Comparison of ENCODE assay signal across 29 mouse cellular contexts in the genomic region with DNA sequence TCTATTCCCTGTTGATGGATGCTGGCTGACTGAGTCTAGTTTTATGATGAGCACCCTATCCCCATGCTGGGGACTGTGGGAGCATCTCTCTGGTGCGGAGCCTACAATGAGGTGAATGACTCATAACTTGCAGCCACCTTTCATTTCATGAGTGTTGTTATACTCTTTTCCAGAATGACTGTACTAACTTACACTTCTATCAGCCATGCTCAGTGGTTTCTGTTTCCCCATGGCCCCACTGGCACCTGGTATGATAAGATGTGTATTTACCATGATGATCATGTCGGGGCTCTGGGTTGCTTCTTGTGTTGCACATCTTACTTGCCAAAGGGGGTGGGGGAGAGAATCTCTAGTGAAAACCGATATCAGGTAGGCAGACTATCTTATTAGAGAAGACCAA.
DNase-seq lines count a peak whose midpoint lies in the region; ATAC-seq and TF ChIP-seq lines count a peak whose summit lies in the region.
"Had no signal": no experiment of that assay in that cellular context is flagged by ENCODE, and none has a peak within 500 bp of the region (broad histone marks: within the 10 kb centered on the region; RNA-seq: fewer than 3 reads in every experiment).

No protein-coding gene starts in this region.

- H3K9me3 ChIP-seq in liver, embryonic 13.5 days (replicated peaks) = no peaks in the 10 kb centered on the region
- H3K9me3 ChIP-seq in lung, postnatal 0 days (ENCODE audit: low read length) = no peaks in the 10 kb centered on the region
- H3K9me3 ChIP-seq: embryonic facial prominence, embryonic 12.5 days; forebrain, embryonic 15.5 days; G1E; heart, embryonic 13.5 days; megakaryocyte, embryonic 14.5 days; midbrain, embryonic 13.5 days; neural tube, embryonic 13.5 days had no signal

- no peak for TF ChIP-seq EP300 in lung, postnatal 0 days (IDR thresholded peaks at IDR 0.05)

- H3K4me2 ChIP-seq in liver, embryonic 13.5 days = peak overlapping the region; percentile 13; the same call in 1 of the 2 replicates
- no peak overlapping the region for H3K4me2 ChIP-seq in lung, postnatal 0 days (replicated peaks; ENCODE audit: low read depth, low read length)
- H3K4me2 ChIP-seq: embryonic facial prominence, embryonic 12.5 days; forebrain, embryonic 15.5 days; heart, embryonic 13.5 days; hindbrain, embryonic 14.5 days; lung, embryonic 14.5 days; midbrain, embryonic 13.5 days; neural tube, embryonic 13.5 days had no signal

- H3K4me3 ChIP-seq in liver, embryonic 13.5 days (replicated peaks) = no peak overlapping the region
- no peak overlapping the region for H3K4me3 ChIP-seq in lung, postnatal 0 days (ENCODE audit: low read depth, low read length)
- H3K4me3 ChIP-seq: embryonic facial prominence, embryonic 12.5 days; forebrain, embryonic 15.5 days; heart, adult 2 months; heart, embryonic 13.5 days; megakaryocyte, embryonic 14.5 days; midbrain, embryonic 13.5 days; neural tube, embryonic 13.5 days had no signal

- H3K4me1 ChIP-seq in liver, embryonic 13.5 days (replicated peaks) = peaks cover 30% of the 10 kb centered on the region
- no peaks in the 10 kb centered on the region for H3K4me1 ChIP-seq in lung, postnatal 0 days (ENCODE audit: insufficient read depth, low read depth, low read length)
- H3K4me1 ChIP-seq: embryonic facial prominence, embryonic 12.5 days; forebrain, embryonic 15.5 days; midbrain, embryonic 13.5 days; neural tube, embryonic 13.5 days had no signal

- H3K9ac ChIP-seq in liver, embryonic 13.5 days = no peak overlapping the region
- no peak overlapping the region for H3K9ac ChIP-seq in lung, postnatal 0 days (replicated peaks; ENCODE audit: low read depth)
- H3K9ac ChIP-seq: embryonic facial prominence, embryonic 12.5 days; forebrain, embryonic 15.5 days; heart, embryonic 13.5 days; hindbrain, embryonic 14.5 days; lung, embryonic 14.5 days; midbrain, embryonic 13.5 days; neural tube, embryonic 13.5 days had no signal

- peak overlapping the region; percentile 47 for H3K27ac ChIP-seq in liver, embryonic 13.5 days
- H3K27ac ChIP-seq in lung, postnatal 0 days (ENCODE audit: low read length) = no peak overlapping the region
- H3K27ac ChIP-seq: embryonic facial prominence, embryonic 12.5 days; forebrain, embryonic 15.5 days; heart, adult 2 months; heart, embryonic 13.5 days; hindbrain, embryonic 14.5 days; midbrain, embryonic 13.5 days; neural tube, embryonic 13.5 days had no signal

- peak; percentile 83 for ATAC-seq in CD4-positive, CD25-positive, alpha-beta regulatory T cell, adult 4 months
- ATAC-seq in liver, embryonic 13.5 days (ENCODE audit: low read depth) = peak; percentile 89
- peak; percentile 23; the same call in 1 of the 2 replicates for ATAC-seq in megakaryocyte progenitor cell, adult 5-6 weeks (replicated peaks; ENCODE audit: poor library complexity)
- no peak for ATAC-seq in lung, postnatal 0 days
- ATAC-seq: forebrain, embryonic 15.5 days; midbrain, embryonic 13.5 days; Patski had no signal

- peaks cover 14% of the 10 kb centered on the region; the same call in 1 of the 2 replicates for H3K36me3 ChIP-seq in liver, embryonic 13.5 days
- no peaks in the 10 kb centered on the region for H3K36me3 ChIP-seq in lung, postnatal 0 days (ENCODE audit: insufficient read depth, low read length)
- H3K36me3 ChIP-seq: embryonic facial prominence, embryonic 12.5 days; forebrain, embryonic 15.5 days; heart, embryonic 13.5 days; midbrain, embryonic 13.5 days; neural tube, embryonic 13.5 days had no signal

- 49% methylated on average over 3 of the region's 3 CpGs for WGBS in liver, embryonic 13.5 days (ENCODE audit: insufficient replicate concordance)
- 92% methylated on average over 3 of the region's 3 CpGs for WGBS in lung, postnatal 0 days

- H3K27me3 ChIP-seq in liver, embryonic 13.5 days = no peaks in the 10 kb centered on the region
- no peaks in the 10 kb centered on the region for H3K27me3 ChIP-seq in lung, postnatal 0 days (replicated peaks; ENCODE audit: insufficient read depth, low read length)
- H3K27me3 ChIP-seq: embryonic facial prominence, embryonic 12.5 days; forebrain, embryonic 15.5 days; heart, embryonic 13.5 days; megakaryocyte, embryonic 14.5 days; midbrain, embryonic 13.5 days; neural tube, embryonic 13.5 days; Patski had no signal

- intact Hi-C loops in left cerebral cortex, postnatal 36 days (cut with DNase I) = no loop called here
- intact Hi-C loops in left cerebral cortex, postnatal 10 days (cut with DNase I) = no loop called here

- no peak for TF ChIP-seq CTCF in lung, postnatal 0 days (IDR thresholded peaks at IDR 0.05)

- DNase-seq in induced T-regulatory cell, adult 2 months (ENCODE audit: low read depth) = peak; percentile 81
- DNase-seq in liver, embryonic 13.5 days = no peak
- DNase-seq in retina, postnatal 1 day = no peak
- no peak for DNase-seq in lung, postnatal 0 days (ENCODE audit: low spot score)
- DNase-seq in left cerebral cortex, postnatal 36 days (ENCODE audit: low spot score in 2 of 2) = no peak
- no peak for DNase-seq in left cerebral cortex, postnatal 10 days (ENCODE audit: extremely low spot score in 1 of 2, low spot score in 2 of 2)
- DNase-seq: adrenal gland, postnatal 14 days; cerebellum, adult 11-12 months; cerebellum, adult 9-11 months; embryo, embryonic 11 days; gastrocnemius, postnatal 36 days; heart, adult 2 months; heart, postnatal 10 days; kidney, adult 8-10 months; kidney, postnatal 10 days; left cerebral cortex, postnatal 4 days; lung, embryonic 14.5 days; lung, postnatal 36 days had no signal
